Mouse (Mus musculus) cerebellum, postnatal 36 days (tissue): ENCODE measurements at regions not wholly inside any gene's neighbourhood (a gene's known extent, or its start where the extent isn't known, plus 50 kb on each side); places are given as distances from the start of the nearest gene placed in this dataset.

ENCODE experiments used
- DNase-seq, 2 experiments: peaks; one replicate each; pipeline ENCODE4 v3.0.0; 2021 to 2022; ENCODE audit warnings: mixed read lengths in 2 of 2

DNA sequence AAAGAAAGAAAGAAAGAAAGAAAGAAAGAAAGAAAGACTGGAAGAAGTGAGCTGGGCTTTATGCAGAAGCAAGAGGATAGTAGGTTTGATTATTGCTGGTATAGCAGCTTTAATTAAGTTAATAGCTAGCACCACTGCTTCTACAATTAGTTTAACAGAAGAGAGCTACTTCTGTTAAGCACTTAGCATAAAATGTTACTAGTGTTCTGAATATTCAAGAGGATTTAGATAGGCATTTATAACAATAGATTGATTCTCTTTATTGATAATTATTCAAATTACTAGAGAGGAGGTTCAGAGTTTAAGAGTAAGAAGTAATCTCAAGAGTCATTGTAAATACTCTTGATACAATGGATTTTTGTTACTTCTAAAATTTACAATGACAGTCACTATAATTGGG is 346.1 kb upstream of the Pdgfd start:
- no peak for DNase-seq

DNA sequence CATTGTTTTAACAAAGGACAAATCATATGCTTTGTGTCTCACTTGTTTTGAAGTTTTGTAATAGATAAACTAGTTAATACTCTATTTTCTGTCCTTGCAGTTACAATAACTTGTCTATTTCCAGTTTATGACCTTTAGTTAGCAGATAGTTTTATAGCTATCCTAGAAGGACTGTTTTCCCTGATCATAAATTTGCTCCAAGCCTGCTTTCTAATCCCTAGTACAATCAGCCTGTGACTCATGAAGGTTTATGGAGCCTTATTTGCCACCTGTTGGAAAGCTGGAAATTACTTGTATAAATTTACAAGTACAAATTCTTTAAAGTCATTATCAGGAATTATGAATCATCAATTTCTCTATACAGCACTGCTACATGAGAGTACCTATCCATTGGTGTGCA is 339.5 kb upstream of the Pdgfd start:
- DNase-seq = no peak

- no peak for DNase-seq
Measured at GRCm38 (mm10) chr9:5842381-5842780, 326.0 kb upstream of the Pdgfd start.

- no peak for DNase-seq
Measured at GRCm38 (mm10) chr9:5879725-5880124, 288.7 kb upstream of the Pdgfd start.

- DNase-seq = no peak
Measured at GRCm38 (mm10) chr9:5922526-5922925, 245.9 kb upstream of the Pdgfd start.

GRCm38 (mm10) chr9:5928166-5928850 is 240.1 kb upstream of the Pdgfd start:
- DNase-seq = peak in 1 of 2 experiments; percentile 4

- no peak for DNase-seq
Measured at GRCm38 (mm10) chr9:5972292-5972691, 196.1 kb upstream of the Pdgfd start.
